Mouse (Mus musculus): Measurements from ENCODE around the gene Gba.
A peak's percentile ranks its signal among the peaks of the same experiment; 100 is the strongest.
"Not testable (repeated sequence)": the region's sequence is repeated elsewhere in the genome, so short reads cannot be mapped to it uniquely, and the experiment has no call there.

Gba gene

GRCm38 (mm10) chr3:89202253-89203141 lies at the start of gene Gba:
Gene Gba, plus strand, starts transcription at chr3:89202928.
- peak; percentile 71 for DNase-seq (ENCODE audit: low spot score)

GRCm38 (mm10) chr3:89156951-89157350 lies 45.8 kb upstream of the Gba start:
- DNase-seq (ENCODE audit: low spot score), result no peak

DNA sequence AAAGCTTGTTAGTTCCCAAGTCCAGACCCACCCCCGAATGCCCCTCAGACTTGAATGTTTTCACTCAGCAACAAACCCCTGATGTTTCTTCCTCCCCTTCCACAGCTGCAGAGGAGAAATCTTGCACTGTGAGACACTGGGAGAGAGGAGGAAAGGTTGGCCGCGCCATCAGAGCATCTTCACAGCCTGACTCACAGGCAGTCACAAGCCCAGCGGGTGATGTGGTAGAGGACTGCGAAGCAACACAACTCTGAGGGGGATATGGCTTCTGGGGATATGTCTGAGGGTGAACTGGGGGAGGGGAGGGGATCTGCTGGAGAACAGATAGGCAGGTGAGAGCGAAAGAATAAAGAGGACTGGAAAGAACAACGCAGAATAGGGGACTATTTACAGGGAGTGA lies 44.1 kb upstream of the Gba start:
- DNase-seq (ENCODE audit: low spot score), result no peak

GRCm38 (mm10) chr3:89159211-89159610 lies 43.5 kb upstream of the Gba start:
- DNase-seq (ENCODE audit: low spot score), result no peak

- peak; percentile 54 for DNase-seq (ENCODE audit: low spot score)
These were observed 42.9 kb upstream of the Gba start, which contains the start of gene Hcn3 for GRCm38 (mm10) chr3:89159616-89160344. Gene Hcn3, minus strand, starts transcription at chr3:89160196.

DNA sequence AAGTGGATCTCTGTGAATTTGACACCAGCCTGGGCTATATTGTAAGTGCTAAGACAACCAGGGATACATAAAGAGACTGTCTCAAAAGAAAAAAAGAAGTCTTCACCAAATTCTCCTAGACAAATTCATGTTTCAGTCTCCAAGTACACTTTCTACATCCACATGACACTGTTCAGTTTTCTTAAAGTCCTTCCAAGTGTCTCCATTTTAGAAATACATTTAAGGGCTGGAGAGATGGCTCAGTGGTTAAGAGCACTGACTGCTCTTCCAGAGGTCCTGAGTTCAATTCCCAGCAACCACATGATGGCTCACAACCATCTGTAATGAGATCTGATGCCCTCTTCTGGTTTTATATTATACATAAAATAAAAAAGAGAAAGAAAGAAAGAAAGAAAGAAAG lies 41.5 kb upstream of the Gba start:
- not testable (repeated sequence) for DNase-seq (ENCODE audit: low spot score)

- DNase-seq (ENCODE audit: low spot score), result no peak
These were observed 40.9 kb upstream of the Gba start for GRCm38 (mm10) chr3:89161786-89162185.

GRCm38 (mm10) chr3:89163123-89163522 lies 39.6 kb upstream of the Gba start:
- no peak for DNase-seq (ENCODE audit: low spot score)

GRCm38 (mm10) chr3:89163643-89164245 lies 39.0 kb upstream of the Gba start:
- no peak for DNase-seq (ENCODE audit: low spot score)

GRCm38 (mm10) chr3:89164506-89165267 lies 38.0 kb upstream of the Gba start, which contains the start of gene Clk2:
Gene Clk2, plus strand, starts transcription at chr3:89164795.
- DNase-seq (ENCODE audit: low spot score), result peak; percentile 92

DNA sequence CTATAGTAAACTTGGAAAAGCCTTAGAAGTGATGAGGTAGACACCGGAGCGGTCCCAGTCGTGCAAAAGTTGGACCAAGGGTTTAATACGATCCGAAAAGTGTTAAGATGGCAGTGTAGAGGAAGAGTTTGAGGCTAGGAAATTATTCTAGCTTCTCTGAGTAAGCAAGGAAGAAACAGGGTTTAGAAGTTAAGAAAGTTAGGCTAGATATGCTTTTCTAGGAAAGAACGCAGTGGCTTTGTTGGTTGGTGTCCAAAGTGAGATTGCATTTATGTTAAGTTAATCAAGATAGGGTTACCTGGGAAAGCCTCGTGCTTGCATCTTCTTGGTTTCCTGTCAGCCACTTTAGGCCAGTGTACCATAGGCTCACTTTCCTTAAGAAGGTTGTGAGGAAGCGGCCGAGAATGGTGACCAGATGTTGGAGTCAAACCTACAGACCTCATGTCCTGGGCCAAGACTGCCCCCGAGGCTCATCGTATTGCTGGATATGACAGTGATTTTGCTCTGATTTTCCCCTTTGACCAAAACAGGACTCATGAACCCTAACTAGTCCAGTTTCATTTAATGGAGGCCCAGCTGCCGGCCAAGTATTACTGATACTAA lies 37.4 kb upstream of the Gba start:
- no peak for DNase-seq (ENCODE audit: low spot score)

GRCm38 (mm10) chr3:89166945-89167344 lies 35.8 kb upstream of the Gba start:
- no peak for DNase-seq (ENCODE audit: low spot score)

DNA sequence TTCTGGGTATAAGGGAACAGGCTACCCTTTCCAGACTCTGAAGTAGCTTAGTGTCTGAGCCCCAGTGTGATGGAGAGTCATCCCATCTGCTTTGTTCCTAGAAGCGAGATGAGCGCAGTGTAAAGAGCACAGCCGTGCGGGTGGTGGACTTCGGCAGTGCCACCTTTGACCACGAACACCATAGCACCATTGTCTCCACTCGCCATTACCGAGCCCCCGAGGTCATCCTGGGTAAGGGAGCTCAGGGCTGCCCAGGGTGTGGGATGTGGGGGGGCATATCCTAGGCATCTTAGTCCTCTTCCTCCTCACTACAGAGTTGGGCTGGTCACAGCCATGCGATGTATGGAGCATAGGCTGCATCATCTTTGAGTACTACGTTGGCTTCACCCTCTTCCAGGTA lies 27.9 kb upstream of the Gba start:
- no peak for DNase-seq (ENCODE audit: low spot score)

GRCm38 (mm10) chr3:89175544-89175943 lies 27.2 kb upstream of the Gba start:
- no peak for DNase-seq (ENCODE audit: low spot score)

- DNase-seq (ENCODE audit: low spot score), result no peak
These were observed 26.3 kb upstream of the Gba start for GRCm38 (mm10) chr3:89176421-89176820.

DNA sequence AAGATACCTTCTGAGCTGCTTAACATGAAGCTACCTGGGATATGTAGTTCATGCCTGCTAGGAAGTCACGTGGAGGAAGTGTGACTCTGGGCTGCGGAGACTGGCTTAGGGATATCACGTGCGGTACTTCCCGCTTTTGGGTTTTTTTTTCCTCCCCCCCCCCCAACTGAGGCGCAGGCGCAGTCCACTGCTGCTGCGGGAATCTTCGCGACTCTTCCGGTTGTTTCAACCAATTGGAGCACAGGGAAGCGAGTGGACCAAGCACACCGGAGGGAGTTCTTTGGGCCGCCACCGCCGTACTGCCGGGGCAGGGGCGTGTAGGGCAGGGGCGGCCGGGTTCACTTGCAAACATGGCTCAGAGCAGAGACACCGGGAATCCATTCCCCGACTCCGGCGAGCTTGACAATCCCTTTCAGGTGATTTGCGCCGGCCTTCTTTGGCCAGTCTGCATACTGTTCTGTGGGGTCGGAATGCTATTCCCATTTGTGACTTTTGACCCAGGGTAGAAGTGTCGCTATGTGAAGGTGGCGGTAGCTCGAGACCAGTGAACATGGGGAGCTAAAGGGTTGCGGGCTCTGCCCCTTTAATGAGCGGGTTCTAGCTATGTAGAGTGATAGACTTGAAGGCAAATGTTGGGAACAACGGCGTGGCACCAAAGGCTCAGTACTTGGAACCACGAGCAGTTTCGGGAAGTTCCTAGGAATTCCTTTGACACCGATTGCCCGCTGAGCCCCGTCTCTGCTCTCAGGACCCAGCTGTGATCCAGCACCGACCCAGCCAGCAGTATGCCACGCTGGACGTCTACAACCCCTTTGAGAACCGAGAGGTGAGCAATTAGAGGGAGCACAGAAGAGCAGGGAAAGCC lies 25.3 kb upstream of the Gba start, which contains the start of gene Scamp3:
Scamp3 (plus strand) TSS at position 232 of the 865 bp plus-strand sequence.
- peak; percentile 64 for DNase-seq (ENCODE audit: low spot score)

- DNase-seq (ENCODE audit: low spot score), result no peak
These were observed 24.7 kb upstream of the Gba start for GRCm38 (mm10) chr3:89178107-89178385.

DNA sequence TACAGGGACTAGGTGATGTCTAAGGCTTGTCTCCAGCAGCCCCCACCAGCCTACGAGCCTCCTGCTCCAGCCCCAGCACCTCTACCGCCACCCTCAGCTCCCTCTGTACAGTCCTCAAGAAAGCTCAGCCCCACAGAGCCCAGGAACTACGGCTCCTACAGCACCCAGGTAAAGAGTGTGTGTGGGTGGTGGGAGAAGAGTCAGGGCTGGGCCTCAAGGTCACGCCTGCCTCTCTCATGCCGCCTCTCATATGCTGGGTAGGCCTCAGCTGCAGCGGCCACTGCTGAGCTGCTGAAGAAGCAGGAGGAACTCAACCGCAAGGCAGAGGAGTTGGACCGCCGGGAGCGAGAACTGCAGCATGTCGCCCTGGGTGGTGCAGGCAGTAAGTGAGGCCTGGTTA lies 23.7 kb upstream of the Gba start:
- DNase-seq (ENCODE audit: low spot score), result no peak

DNA sequence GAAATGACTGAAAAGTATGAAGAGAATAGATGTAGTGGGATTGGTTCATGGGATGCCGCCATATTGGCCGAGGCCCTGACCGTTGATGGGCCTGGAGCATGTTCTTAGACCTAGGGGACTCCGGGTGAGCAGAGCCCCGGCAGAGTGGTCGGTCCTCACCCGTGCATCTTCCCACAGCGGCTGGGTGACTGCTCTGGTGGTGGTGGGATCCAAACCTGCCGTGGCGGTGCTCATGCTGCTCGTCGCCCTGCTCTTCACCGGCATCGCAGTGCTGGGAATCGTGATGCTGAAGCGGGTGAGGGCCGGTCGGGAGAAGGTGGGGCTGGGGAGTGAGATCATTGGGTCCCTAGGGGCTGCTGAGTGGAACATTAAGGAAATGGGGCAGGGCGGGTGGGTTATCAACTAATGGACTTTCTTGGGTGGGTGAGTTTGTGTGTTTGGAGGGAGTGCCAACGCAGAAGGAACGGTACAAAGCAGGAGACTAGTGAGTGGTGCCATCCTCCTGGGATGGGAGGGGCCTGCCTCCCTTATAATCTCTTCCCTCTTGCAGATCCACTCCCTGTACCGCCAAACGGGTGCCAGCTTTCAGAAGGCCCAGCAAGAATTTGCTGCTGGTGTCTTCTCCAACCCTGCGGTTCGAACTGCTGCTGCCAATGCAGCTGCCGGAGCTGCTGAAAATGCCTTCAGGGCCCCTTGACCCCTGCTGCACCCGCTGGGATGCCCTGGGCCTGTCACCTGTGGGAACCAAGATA lies 20.8 kb upstream of the Gba start:
- no peak for DNase-seq (ENCODE audit: low spot score)

GRCm38 (mm10) chr3:89182531-89183057 lies 20.1 kb upstream of the Gba start:
- no peak for DNase-seq (ENCODE audit: low spot score)
